Mouse (Mus musculus) gastrocnemius, adult 2 months (tissue): Measurements from ENCODE around the gene Slfn5. TPM values are rescaled to one million over a fixed set of nuclear protein-coding genes. Genes with fewer than 3 reads are reported as not detected.
"Not testable (repeated sequence)": the region's sequence is repeated elsewhere in the genome, so short reads cannot be mapped to it uniquely, and the experiment has no call there.

Experiments used
- DNase-seq: peaks from one replicate; pipeline ENCODE4 v3.0.0; 2022
- H3K27ac ChIP-seq: fragments of 200-600 bp; 2 replicates; pipeline ENCODE4 v1.8.1; 2022; ENCODE audit warnings: mild to moderate bottlenecking
- H3K4me3 ChIP-seq: fragments of 200-600 bp; 2 replicates; pipeline ENCODE4 v1.8.1; 2022; ENCODE audit warnings: mild to moderate bottlenecking, moderate library complexity
- CTCF ChIP-seq: fragments of 200-600 bp; IDR thresholded peaks from 2 replicates; pipeline ENCODE4 v1.8.1; 2022; ENCODE audit warnings: antibody characterized with exemption, mild to moderate bottlenecking, moderate library complexity
- intact Hi-C: fragments of 180-260 bp; cut with DNase I; formaldehyde crosslinking; loops from one replicate; pipeline ENCODE4 v1.15.1; 2025
- total RNA-seq, 2 experiments: library from RNA; stranded (reverse); gene quantifications; 2 replicates each; pipeline ENCODE4 v1.2.3; 2021

Slfn5 gene
- total RNA-seq, 2 experiments from 2014 or later: 12.2 to 24.1 TPM

- TF ChIP-seq CTCF: no peak
These were observed 22.1 kb upstream of the Slfn5 start for GRCm38 (mm10) chr11:82928897-82929632.

GRCm38 (mm10) chr11:82929633-82929950 lies 21.6 kb upstream of the Slfn5 start:
- TF ChIP-seq CTCF: no peak
- Histone ChIP-seq H3K27ac (peak overlapping the region; percentile 74), H3K4me3 (peak overlapping the region; percentile 72)
- DNase-seq: no peak
- intact Hi-C loops: no loop called here

More at GRCm38 (mm10) chr11:82928897-82929632, 22.1 kb upstream of the Slfn5 start:
- intact Hi-C loops: no loop called here
- Histone ChIP-seq H3K4me3 (peak overlapping the region; percentile 72), H3K27ac (peak overlapping the region; percentile 74)
- peak; percentile 54 for DNase-seq

- intact Hi-C loops: not testable (repeated sequence)
These were observed 20.7 kb upstream of the Slfn5 start for GRCm38 (mm10) chr11:82930391-82930955.

GRCm38 (mm10) chr11:82931161-82931560 lies 20.0 kb upstream of the Slfn5 start:
- DNase-seq, intact Hi-C loops: not testable (repeated sequence)
- Histone ChIP-seq H3K4me3 (peak overlapping the region; percentile 72), H3K27ac (peak overlapping the region; percentile 74)

More at GRCm38 (mm10) chr11:82930391-82930955, 20.7 kb upstream of the Slfn5 start:
- peak; percentile 56 for DNase-seq
- peak overlapping the region; percentile 74 for H3K27ac ChIP-seq
- peak overlapping the region; percentile 72 for H3K4me3 ChIP-seq

- Histone ChIP-seq H3K4me3 (peak overlapping the region; percentile 72), H3K27ac (peak overlapping the region; percentile 74)
- DNase-seq, intact Hi-C loops: not testable (repeated sequence)
These were observed 19.3 kb upstream of the Slfn5 start for GRCm38 (mm10) chr11:82931671-82932450.

- peak overlapping the region; percentile 72 for H3K4me3 ChIP-seq
- intact Hi-C loops: no loop called here
- peak overlapping the region; percentile 74 for H3K27ac ChIP-seq
- TF ChIP-seq CTCF: no peak
- DNase-seq: no peak
These were observed 18.0 kb upstream of the Slfn5 start for GRCm38 (mm10) chr11:82933186-82933585.

GRCm38 (mm10) chr11:82943336-82943735 lies 7.8 kb upstream of the Slfn5 start:
- no peak for DNase-seq
- Histone ChIP-seq H3K4me3 (no peak overlapping the region), H3K27ac (no peak overlapping the region)
- intact Hi-C loops: no loop called here
- no peak for TF ChIP-seq CTCF

- Histone ChIP-seq H3K27ac (peak overlapping the region; percentile 28; the same call in 1 of the 2 replicates), H3K4me3 (no peak overlapping the region)
- intact Hi-C loops: no loop called here
- no peak for TF ChIP-seq CTCF
- DNase-seq: no peak
These were observed 5.5 kb upstream of the Slfn5 start for GRCm38 (mm10) chr11:82945636-82946035.

- peak overlapping the region; percentile 81 for H3K27ac ChIP-seq
- H3K4me3 ChIP-seq: no peak overlapping the region
- intact Hi-C loops: no loop called here
These were observed 3.7 kb upstream of the Slfn5 start for GRCm38 (mm10) chr11:82947457-82947856.

GRCm38 (mm10) chr11:82949036-82949435 lies 2.1 kb upstream of the Slfn5 start:
- H3K27ac ChIP-seq: peak overlapping the region; percentile 93
- H3K4me3 ChIP-seq: peak overlapping the region; percentile 54
- no peak for DNase-seq
- intact Hi-C loops: no loop called here
- TF ChIP-seq CTCF: no peak

More at GRCm38 (mm10) chr11:82947457-82947856, 3.7 kb upstream of the Slfn5 start:
- DNase-seq: no peak
- no peak for TF ChIP-seq CTCF

GRCm38 (mm10) chr11:82951865-82952611 lies 889 bp downstream of the Slfn5 start:
- peak overlapping the region; percentile 82 for H3K4me3 ChIP-seq
- intact Hi-C loops: no loop called here
- peak overlapping the region; percentile 93 for H3K27ac ChIP-seq
- peak; percentile 83 for DNase-seq
- TF ChIP-seq CTCF: no peak
